Mouse (Mus musculus): Measurements from ENCODE around the gene Morn2.

DNA sequence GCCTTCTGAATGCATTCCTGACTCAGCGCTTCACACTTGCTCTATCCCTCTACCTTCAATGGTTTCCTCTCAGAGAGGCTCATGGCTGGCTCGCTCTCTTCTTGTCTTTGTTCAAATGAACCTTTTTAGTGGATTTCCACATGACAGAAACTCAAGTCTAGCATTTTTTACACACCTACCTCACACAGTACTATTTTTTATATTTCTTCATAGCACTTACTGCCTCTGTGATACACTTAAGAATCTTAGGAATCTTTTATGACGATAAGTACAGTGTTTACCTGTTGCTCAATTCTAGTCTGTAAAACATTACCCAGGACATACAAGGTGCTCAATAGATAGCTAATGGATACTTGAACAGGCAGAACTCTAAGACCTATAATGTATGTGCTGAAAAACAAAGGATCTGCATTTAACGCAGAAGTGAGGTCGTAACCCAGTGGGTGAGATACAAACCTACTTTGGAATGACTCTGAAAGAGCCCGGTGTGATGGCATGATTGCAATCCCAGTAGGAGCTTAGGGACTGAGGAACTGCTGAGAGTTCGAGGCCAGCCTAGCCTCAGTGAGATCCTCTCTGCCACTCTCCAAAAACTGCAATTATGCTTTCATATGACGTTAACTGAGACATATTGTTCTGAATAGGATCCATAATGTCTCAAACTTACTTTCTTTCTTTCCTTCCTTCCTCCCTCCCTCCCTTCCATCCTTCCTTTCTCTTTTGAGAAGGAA lies 10.5 kb upstream of the Morn2 start:
- TF ChIP-seq CTCF (IDR thresholded peaks at IDR 0.05; ENCODE audit: insufficient read depth, low read length) (no peak), POLR2A (IDR thresholded peaks at IDR 0.05; ENCODE audit: borderline replicate concordance, extremely low read depth, low read depth, low read length) (no peak)

Data from lung, adult 2 months (tissue).